Mouse (Mus musculus): ENCODE data around the gene Tas1r2. TPM values are rescaled to one million over a fixed set of nuclear protein-coding genes. Genes with fewer than 3 reads are reported as not detected.
A peak's percentile ranks its signal among the peaks of the same experiment; 100 is the strongest.

Gene Tas1r2
- polyA plus RNA-seq, 1 experiment from 2014 or later = not detected

DNA sequence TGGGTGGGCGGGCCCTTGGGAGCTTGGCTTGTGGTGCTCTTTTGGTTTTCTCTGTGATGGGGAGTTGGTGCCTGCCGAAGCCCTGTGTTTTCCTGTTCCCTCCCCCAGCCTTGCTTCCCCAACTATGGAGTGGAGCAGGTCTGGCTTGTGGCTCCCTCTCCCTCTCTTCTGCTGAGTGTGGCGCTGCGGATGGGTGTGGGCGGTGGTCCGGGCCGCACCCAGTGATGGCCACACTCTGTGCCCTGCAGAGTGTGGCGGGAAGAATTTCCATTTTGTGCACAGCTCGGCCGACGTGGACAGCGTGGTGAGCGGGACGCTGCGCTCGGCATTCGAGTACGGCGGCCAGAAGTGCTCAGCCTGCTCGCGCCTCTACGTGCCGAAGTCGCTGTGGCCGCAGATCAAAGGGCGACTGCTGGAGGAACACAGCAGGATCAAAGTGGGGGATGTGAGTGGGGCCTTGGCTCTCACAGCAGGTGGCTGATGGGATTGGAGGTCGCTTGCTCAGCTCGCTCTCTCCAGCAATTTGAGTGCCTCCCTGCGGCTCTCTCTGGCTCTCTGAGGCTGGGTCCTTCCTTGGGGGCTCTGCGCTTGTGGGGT lies 11.4 kb upstream of the Tas1r2 start:
- H3K4me3 ChIP-seq (ENCODE audit: low read depth, low read length) = peak overlapping the region; percentile 16
- peak overlapping the region; percentile 48 for H3K4me2 ChIP-seq (ENCODE audit: low read depth, low read length)
- WGBS = 8% methylated on average over 22 of the region's 30 CpGs
- H3K9me3 ChIP-seq (ENCODE audit: control insufficient read depth, low read length) = no peaks in the 10 kb centered on the region
- H3K4me1 ChIP-seq (ENCODE audit: control insufficient read depth, insufficient read depth, low read length) = peaks cover 8% of the 10 kb centered on the region
- DNase-seq (ENCODE audit: low spot score) = peak; percentile 40
- H3K27me3 ChIP-seq (replicated peaks; ENCODE audit: control insufficient read depth, insufficient read depth, low read length) = peaks cover 18% of the 10 kb centered on the region
- peak; percentile 30; the same call in 1 of the 2 replicates for ATAC-seq (ENCODE audit: low read depth)
- peaks cover 30% of the 10 kb centered on the region; the same call in 1 of the 2 replicates for H3K36me3 ChIP-seq (ENCODE audit: control insufficient read depth, insufficient read depth, low read length)
- H3K27ac ChIP-seq (replicated peaks; ENCODE audit: low read depth, low read length) = no peak overlapping the region
- peak overlapping the region; percentile 26; the same call in 1 of the 2 replicates for H3K9ac ChIP-seq (ENCODE audit: low read depth, low read length)

DNA sequence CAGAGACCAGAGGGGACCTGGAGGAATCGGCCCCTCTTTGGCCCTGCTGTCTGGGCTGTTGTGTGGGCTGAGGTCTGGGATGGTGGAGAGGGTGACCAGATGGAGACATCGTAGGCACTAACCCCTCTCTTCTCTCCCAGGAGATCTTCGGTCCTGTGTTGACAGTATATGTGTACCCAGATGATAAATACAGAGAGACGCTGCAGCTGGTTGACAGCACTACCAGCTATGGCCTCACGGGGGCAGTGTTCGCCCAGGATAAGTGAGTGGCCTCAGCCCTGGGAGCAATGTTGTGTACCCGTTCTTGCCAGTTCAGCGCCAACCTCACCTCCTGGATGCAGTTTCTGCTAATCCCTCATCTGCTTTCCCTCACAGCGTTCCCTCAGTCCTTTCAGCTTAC lies 9.4 kb upstream of the Tas1r2 start:
- ATAC-seq (ENCODE audit: low read depth) (0 out of 2 replicates have a peak, but pooled peaks have one; percentile 23), DNase-seq (ENCODE audit: low spot score) (peak; percentile 79)
- H3K9me3 ChIP-seq (ENCODE audit: control insufficient read depth, low read length) = no peaks in the 10 kb centered on the region
- 14% methylated on average over 9 of the region's 9 CpGs for WGBS
- peaks cover 18% of the 10 kb centered on the region for H3K27me3 ChIP-seq (replicated peaks; ENCODE audit: control insufficient read depth, insufficient read depth, low read length)
- no peak overlapping the region for H3K4me3 ChIP-seq (ENCODE audit: low read depth, low read length)
- no peak overlapping the region for H3K4me2 ChIP-seq (ENCODE audit: low read depth, low read length)
- peaks cover 8% of the 10 kb centered on the region for H3K4me1 ChIP-seq (ENCODE audit: control insufficient read depth, insufficient read depth, low read length)
- peaks cover 35% of the 10 kb centered on the region for H3K36me3 ChIP-seq (ENCODE audit: control insufficient read depth, insufficient read depth, low read length)
- no peak overlapping the region for H3K9ac ChIP-seq (ENCODE audit: low read depth, low read length)
- H3K27ac ChIP-seq (replicated peaks; ENCODE audit: low read depth, low read length) = no peak overlapping the region

DNA sequence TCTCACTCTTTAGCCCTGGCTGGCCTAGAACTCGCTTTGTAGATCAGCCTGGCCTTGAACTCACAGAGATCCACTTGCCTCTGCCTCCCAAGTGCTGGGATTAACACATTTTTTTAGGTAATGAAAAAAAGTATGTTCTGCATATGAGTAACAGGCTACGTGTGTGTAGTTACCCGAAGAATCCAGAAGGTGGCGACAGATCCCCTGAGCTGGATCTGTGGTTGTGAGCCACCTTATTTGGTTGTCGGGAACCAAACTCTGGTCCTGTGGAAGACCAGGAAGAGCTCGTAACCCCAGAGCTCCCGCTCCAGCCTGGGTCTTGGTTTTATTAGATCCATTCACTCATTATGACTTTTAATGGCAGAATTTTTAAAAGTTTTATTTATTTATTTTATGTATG lies 6.4 kb upstream of the Tas1r2 start:
- Histone ChIP-seq H3K36me3 (ENCODE audit: control insufficient read depth, insufficient read depth, low read length) (peaks cover 35% of the 10 kb centered on the region), H3K27me3 (replicated peaks; ENCODE audit: control insufficient read depth, insufficient read depth, low read length) (peaks cover 10% of the 10 kb centered on the region), H3K9ac (ENCODE audit: low read depth, low read length) (no peak overlapping the region), H3K27ac (replicated peaks; ENCODE audit: low read depth, low read length) (no peak overlapping the region), H3K4me2 (ENCODE audit: low read depth, low read length) (no peak overlapping the region), H3K4me3 (ENCODE audit: low read depth, low read length) (no peak overlapping the region), H3K4me1 (ENCODE audit: control insufficient read depth, insufficient read depth, low read length) (peaks cover 3% of the 10 kb centered on the region), H3K9me3 (ENCODE audit: control insufficient read depth, low read length) (no peaks in the 10 kb centered on the region)
- no peak for ATAC-seq (ENCODE audit: low read depth)
- WGBS = 83% methylated on average over 7 of the region's 7 CpGs
- no peak for DNase-seq (ENCODE audit: low spot score)

DNA sequence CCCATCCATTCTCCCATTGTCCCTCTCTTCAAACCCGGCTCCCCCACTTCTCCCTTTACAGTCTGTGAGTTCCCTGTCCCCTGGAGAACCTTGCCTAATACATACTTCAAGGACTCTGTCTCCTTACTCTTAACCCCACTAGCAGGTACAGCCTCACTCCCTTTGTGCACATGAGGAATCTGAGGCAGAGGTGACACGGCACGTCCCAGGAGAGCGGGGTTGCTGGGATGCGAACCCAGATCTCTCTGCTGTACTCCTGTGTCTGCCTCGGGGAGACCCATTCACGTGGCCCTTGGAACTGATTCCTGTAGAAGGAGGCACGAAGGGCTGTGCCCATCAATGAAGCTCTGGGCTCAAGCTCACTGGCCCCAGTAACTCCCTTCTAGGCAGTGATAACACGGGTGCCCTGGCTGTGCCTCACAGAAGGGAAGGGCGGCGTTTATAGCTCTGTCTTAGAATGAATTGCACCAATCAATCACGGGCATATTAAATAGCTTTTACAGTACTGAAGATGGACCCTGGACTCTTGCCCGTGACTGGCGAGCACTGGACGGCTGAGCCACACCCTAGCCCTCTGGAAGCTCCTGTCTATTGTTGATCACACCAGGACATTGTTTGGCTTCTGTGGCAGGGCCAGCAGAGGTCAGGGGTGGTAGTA lies 3.1 kb upstream of the Tas1r2 start:
- Histone ChIP-seq H3K27ac (replicated peaks; ENCODE audit: low read depth, low read length) (no peak overlapping the region), H3K36me3 (ENCODE audit: control insufficient read depth, insufficient read depth, low read length) (peaks cover 24% of the 10 kb centered on the region), H3K4me3 (ENCODE audit: low read depth, low read length) (no peak overlapping the region), H3K9ac (ENCODE audit: low read depth, low read length) (no peak overlapping the region), H3K27me3 (replicated peaks; ENCODE audit: control insufficient read depth, insufficient read depth, low read length) (no peaks in the 10 kb centered on the region), H3K9me3 (ENCODE audit: control insufficient read depth, low read length) (no peaks in the 10 kb centered on the region), H3K4me2 (ENCODE audit: low read depth, low read length) (no peak overlapping the region), H3K4me1 (ENCODE audit: control insufficient read depth, insufficient read depth, low read length) (no peaks in the 10 kb centered on the region)
- ATAC-seq (ENCODE audit: low read depth) (no peak), DNase-seq (ENCODE audit: low spot score) (no peak)
- 80% methylated on average over 15 of the region's 15 CpGs for WGBS

DNA sequence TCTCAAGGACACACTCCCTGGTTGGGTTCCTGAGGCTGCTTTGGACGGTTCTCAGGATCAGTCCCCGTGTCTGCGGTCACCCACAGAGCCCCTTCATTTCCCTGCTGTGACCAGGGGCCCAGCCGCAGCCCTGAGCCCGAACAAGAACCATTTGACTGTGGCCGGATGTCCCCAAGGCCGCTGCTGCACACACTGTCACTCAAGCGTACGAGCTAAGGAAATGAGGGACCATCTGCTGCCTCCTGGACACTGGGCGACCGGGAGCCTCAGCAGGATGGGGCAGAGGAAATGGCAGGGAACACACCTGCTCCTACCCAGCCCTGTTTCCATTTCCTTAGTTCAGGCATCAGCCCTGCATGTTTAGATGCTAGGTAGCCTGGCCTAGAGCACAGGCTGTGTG lies 2.4 kb upstream of the Tas1r2 start:
- H3K27me3 ChIP-seq (replicated peaks; ENCODE audit: control insufficient read depth, insufficient read depth, low read length) = no peaks in the 10 kb centered on the region
- ATAC-seq (ENCODE audit: low read depth) (no peak), DNase-seq (ENCODE audit: low spot score) (no peak)
- no peak overlapping the region for H3K4me2 ChIP-seq (ENCODE audit: low read depth, low read length)
- peaks cover 17% of the 10 kb centered on the region for H3K36me3 ChIP-seq (ENCODE audit: control insufficient read depth, insufficient read depth, low read length)
- no peak overlapping the region for H3K4me3 ChIP-seq (ENCODE audit: low read depth, low read length)
- WGBS = 69% methylated on average over 11 of the region's 11 CpGs
- no peak overlapping the region for H3K9ac ChIP-seq (ENCODE audit: low read depth, low read length)
- no peak overlapping the region for H3K27ac ChIP-seq (replicated peaks; ENCODE audit: low read depth, low read length)
- H3K9me3 ChIP-seq (ENCODE audit: control insufficient read depth, low read length) = no peaks in the 10 kb centered on the region
- no peaks in the 10 kb centered on the region for H3K4me1 ChIP-seq (ENCODE audit: control insufficient read depth, insufficient read depth, low read length)

DNA sequence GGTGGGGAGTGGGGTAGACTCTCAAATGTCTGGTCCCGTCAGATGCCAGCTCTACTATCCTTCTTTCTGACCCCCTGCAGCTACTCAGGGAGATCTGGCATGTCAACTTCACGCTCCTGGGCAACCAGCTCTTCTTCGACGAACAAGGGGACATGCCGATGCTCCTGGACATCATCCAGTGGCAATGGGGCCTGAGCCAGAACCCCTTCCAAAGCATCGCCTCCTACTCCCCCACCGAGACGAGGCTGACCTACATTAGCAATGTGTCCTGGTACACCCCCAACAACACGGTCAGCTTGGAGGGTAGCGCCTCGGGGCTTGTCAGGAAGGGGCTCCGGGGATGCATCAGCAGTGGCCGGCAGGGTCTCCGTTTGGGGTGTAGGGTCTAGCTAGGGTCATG lies 8.6 kb downstream of the Tas1r2 start:
- Histone ChIP-seq H3K27me3 (replicated peaks; ENCODE audit: control insufficient read depth, insufficient read depth, low read length) (no peaks in the 10 kb centered on the region), H3K4me3 (ENCODE audit: low read depth, low read length) (no peak overlapping the region), H3K27ac (replicated peaks; ENCODE audit: low read depth, low read length) (no peak overlapping the region), H3K4me2 (ENCODE audit: low read depth, low read length) (no peak overlapping the region), H3K9me3 (ENCODE audit: control insufficient read depth, low read length) (no peaks in the 10 kb centered on the region), H3K4me1 (ENCODE audit: control insufficient read depth, insufficient read depth, low read length) (no peaks in the 10 kb centered on the region), H3K36me3 (ENCODE audit: control insufficient read depth, insufficient read depth, low read length) (no peaks in the 10 kb centered on the region), H3K9ac (ENCODE audit: low read depth, low read length) (no peak overlapping the region)
- WGBS = 82% methylated on average over 13 of the region's 14 CpGs
- ATAC-seq (ENCODE audit: low read depth) (no peak), DNase-seq (ENCODE audit: low spot score) (no peak)

DNA sequence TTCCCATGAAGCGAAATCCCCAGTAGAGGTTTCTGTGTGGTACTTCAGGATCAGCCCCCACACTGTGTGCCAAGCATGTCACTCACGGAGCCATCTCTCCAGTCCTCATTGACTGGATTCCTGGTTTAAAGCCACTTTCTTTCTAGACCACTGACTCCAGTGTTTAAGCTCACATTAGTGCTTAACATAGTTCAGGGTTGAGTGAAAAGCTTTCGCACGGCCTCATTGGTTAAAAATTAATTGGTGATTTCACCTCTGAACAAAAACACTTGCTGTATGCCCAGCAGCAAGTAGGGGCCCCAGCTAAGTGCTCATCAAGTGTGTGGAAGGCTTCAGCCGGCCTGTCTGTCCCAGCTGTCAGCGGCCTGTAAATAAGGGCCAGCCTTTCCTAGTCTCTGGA lies 14.3 kb downstream of the Tas1r2 start:
- WGBS = 69% methylated on average over 6 of the region's 6 CpGs
- no peak for DNase-seq (ENCODE audit: low spot score)
- ATAC-seq (ENCODE audit: low read depth) = no peak

DNA sequence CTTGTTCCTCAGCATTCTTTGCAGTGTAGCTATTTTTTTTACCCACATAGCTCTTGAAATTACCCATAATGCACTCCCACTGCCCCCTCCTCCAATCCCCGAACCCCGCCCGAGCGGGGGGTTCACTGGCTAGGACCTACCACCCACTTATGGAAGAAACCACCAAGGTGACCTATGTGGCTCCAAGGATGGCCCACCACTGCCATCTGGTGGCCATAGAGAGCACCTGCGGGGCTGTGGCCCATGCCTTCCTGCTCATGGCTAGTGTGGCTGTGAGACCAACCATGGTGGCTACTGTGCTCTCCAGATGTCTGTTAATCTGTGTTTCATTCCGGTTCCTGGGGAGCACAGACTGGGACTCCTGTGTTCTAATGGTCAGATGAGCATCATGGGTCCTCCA lies 16.5 kb downstream of the Tas1r2 start:
- Histone ChIP-seq H3K36me3 (ENCODE audit: control insufficient read depth, insufficient read depth, low read length) (no peaks in the 10 kb centered on the region), H3K27me3 (replicated peaks; ENCODE audit: control insufficient read depth, insufficient read depth, low read length) (no peaks in the 10 kb centered on the region), H3K9me3 (ENCODE audit: control insufficient read depth, low read length) (no peaks in the 10 kb centered on the region), H3K4me2 (ENCODE audit: low read depth, low read length) (no peak overlapping the region), H3K4me3 (ENCODE audit: low read depth, low read length) (no peak overlapping the region), H3K4me1 (ENCODE audit: control insufficient read depth, insufficient read depth, low read length) (no peaks in the 10 kb centered on the region), H3K27ac (replicated peaks; ENCODE audit: low read depth, low read length) (no peak overlapping the region), H3K9ac (ENCODE audit: low read depth, low read length) (no peak overlapping the region)
- DNase-seq (ENCODE audit: low spot score) (peak; percentile 56), ATAC-seq (ENCODE audit: low read depth) (no peak)
- 20% methylated on average over 6 of the region's 6 CpGs for WGBS

More for the DNA sequence above, 14.3 kb downstream of the Tas1r2 start:
- Histone ChIP-seq H3K4me1 (ENCODE audit: control insufficient read depth, insufficient read depth, low read length) (no peaks in the 10 kb centered on the region), H3K36me3 (ENCODE audit: control insufficient read depth, insufficient read depth, low read length) (no peaks in the 10 kb centered on the region), H3K4me3 (ENCODE audit: low read depth, low read length) (no peak overlapping the region), H3K27ac (replicated peaks; ENCODE audit: low read depth, low read length) (no peak overlapping the region), H3K9ac (ENCODE audit: low read depth, low read length) (no peak overlapping the region), H3K9me3 (ENCODE audit: control insufficient read depth, low read length) (no peaks in the 10 kb centered on the region), H3K4me2 (ENCODE audit: low read depth, low read length) (no peak overlapping the region), H3K27me3 (replicated peaks; ENCODE audit: control insufficient read depth, insufficient read depth, low read length) (no peaks in the 10 kb centered on the region)

DNA sequence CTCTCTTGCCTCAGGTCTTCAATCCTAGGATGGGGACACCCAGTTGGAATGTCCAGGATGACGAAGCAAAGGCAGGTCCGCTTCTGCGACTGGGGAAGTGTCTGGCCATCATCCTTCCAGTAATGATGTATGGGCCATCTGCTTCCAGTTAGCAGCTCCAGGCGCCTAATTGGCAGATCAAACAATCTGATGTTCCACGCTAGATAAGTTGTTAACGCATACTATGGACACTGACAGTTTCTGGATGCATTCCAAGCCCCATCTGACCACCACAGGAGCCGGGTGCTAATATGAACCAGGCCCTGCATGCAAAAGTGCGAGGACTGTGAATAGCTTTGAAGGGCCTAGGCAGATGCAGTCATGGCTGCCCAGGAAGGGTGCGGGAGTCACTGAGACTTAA lies 22.4 kb downstream of the Tas1r2 start:
- no peaks in the 10 kb centered on the region for H3K27me3 ChIP-seq (replicated peaks; ENCODE audit: control insufficient read depth, insufficient read depth, low read length)
- H3K36me3 ChIP-seq (ENCODE audit: control insufficient read depth, insufficient read depth, low read length) = no peaks in the 10 kb centered on the region
- H3K4me1 ChIP-seq (ENCODE audit: control insufficient read depth, insufficient read depth, low read length) = no peaks in the 10 kb centered on the region
- WGBS = 36% methylated on average over 9 of the region's 9 CpGs
- no peak overlapping the region for H3K27ac ChIP-seq (replicated peaks; ENCODE audit: low read depth, low read length)
- H3K9me3 ChIP-seq (ENCODE audit: control insufficient read depth, low read length) = peaks cover 12% of the 10 kb centered on the region
- ATAC-seq (ENCODE audit: low read depth) = no peak
- no peak overlapping the region for H3K9ac ChIP-seq (ENCODE audit: low read depth, low read length)
- H3K4me3 ChIP-seq (ENCODE audit: low read depth, low read length) = no peak overlapping the region
- no peak overlapping the region for H3K4me2 ChIP-seq (ENCODE audit: low read depth, low read length)
- DNase-seq (ENCODE audit: low spot score) = peak; percentile 72
